Mouse (Mus musculus) liver, embryonic 14.5 days (tissue): ENCODE measurements around the gene Saxo1. TPM values are rescaled to one million over a fixed set of nuclear protein-coding genes. Genes with fewer than 3 reads are reported as not detected.

ENCODE experiments used
- ATAC-seq: fragments of 200-750 bp; cut with Nextera tagmentation; 2 replicates; pipeline ENCODE4 v1.8.0; 2017; ENCODE audit warnings: moderate number of reproducible peaks, mild to moderate bottlenecking, moderate library complexity; ENCODE audit not compliant: insufficient read depth
- DNase-seq, 3 experiments: peaks; one replicate each; pipeline ENCODE4 v3.0.0-alpha.2; 2012 to 2013; ENCODE audit warnings: low read depth in 3 of 3, low spot score in 3 of 3
- H3K27ac ChIP-seq: fragments of 300-500 bp; sonication (generic); 2 replicates; pipeline ENCODE4 v1.5.1; 2014; ENCODE audit warnings: moderate library complexity, mild to moderate bottlenecking, control low read depth, inconsistent platforms
- H3K27me3 ChIP-seq: fragments of 300-500 bp; sonication (generic); 2 replicates; pipeline ENCODE4 v1.6.1; 2014; ENCODE audit warnings: mild to moderate bottlenecking, low read length, moderate library complexity; ENCODE audit not compliant: control insufficient read depth, insufficient read depth
- H3K36me3 ChIP-seq: fragments of 300-500 bp; sonication (generic); replicated peaks from 2 replicates; pipeline ENCODE4 v1.6.1; 2014; ENCODE audit warnings: low read depth; ENCODE audit not compliant: control insufficient read depth, insufficient read depth
- H3K4me1 ChIP-seq, 2 experiments: fragments of 200-500 bp in 1 of 2; fragments of 300-500 bp in 1 of 2; sonication (generic) in 1 of 2; replicated peaks; 2 replicates each; pipeline ENCODE4 v1.6.1; 2012 to 2014; ENCODE audit warnings: antibody characterized with exemption in 1 of 2, inconsistent platforms in 1 of 2, low read length in 1 of 2; ENCODE audit not compliant: control insufficient read depth in 2 of 2, insufficient read depth in 2 of 2
- H3K4me2 ChIP-seq: fragments of 300-500 bp; sonication (generic); 2 replicates; pipeline ENCODE4 v1.6.1; 2014; ENCODE audit warnings: low read depth, mild to moderate bottlenecking, control low read depth, moderate library complexity
- H3K4me3 ChIP-seq, 2 experiments: fragments of 200-500 bp in 1 of 2; fragments of 300-500 bp in 1 of 2; sonication (generic) in 1 of 2; 2 replicates each; pipeline ENCODE4 v1.5.1; 2012 to 2014; ENCODE audit warnings: low read depth in 2 of 2, low read length in 2 of 2, mild to moderate bottlenecking in 2 of 2, control low read depth in 1 of 2, inconsistent platforms in 1 of 2, moderate library complexity in 1 of 2; ENCODE audit not compliant: insufficient read depth in 1 of 2
- H3K9ac ChIP-seq: fragments of 300-500 bp; sonication (generic); replicated peaks from 2 replicates; pipeline ENCODE4 v1.6.1; 2014; ENCODE audit warnings: mild to moderate bottlenecking, control low read depth, moderate library complexity
- H3K9me3 ChIP-seq: fragments of 300-500 bp; sonication (generic); 2 replicates; pipeline ENCODE4 v1.6.1; 2016; ENCODE audit warnings: low read length, mixed read lengths; ENCODE audit not compliant: control insufficient read depth
- CTCF ChIP-seq: IDR thresholded peaks from 2 replicates; pipeline ENCODE4 v1.5.1; 2016; ENCODE audit warnings: antibody characterized with exemption, low read depth, control low read depth
- EP300 ChIP-seq: IDR thresholded peaks from 2 replicates; pipeline ENCODE4 v1.6.1; 2016; ENCODE audit warnings: antibody characterized with exemption, low read depth
- WGBS: fragments of 180-500 bp; shearing (Covaris S2); extraction: QIAGEN DNeasy Blood & Tissue Kit; methylation state at CpG from one replicate; pipeline ENCODE4 v1.1.7; 2014; ENCODE audit not compliant: insufficient replicate concordance; 5-methylcytosine and 5-hydroxymethylcytosine counted together
- polyA plus RNA-seq, 2 experiments: library from polyadenylated mRNA; depleted of rRNA in 1 of 2; stranded (reverse) in 1 of 2; unstranded in 1 of 2; fragments of >200 nt; fragmentation: Nextera tagmentation in 1 of 2; extraction: Ambion mirVana in 1 of 2; gene quantifications; 2 replicates each; pipeline versions ENCODE4 v1.2.1 to v1.2.3; 2012 to 2014

Saxo1 gene
- polyA plus RNA-seq, 2 experiments, result not detected

GRCm38 (mm10) chr4:86533406-86534090 is 24.6 kb downstream of the Saxo1 start:
- Histone ChIP-seq H3K9ac (no peak overlapping the region), H3K27ac (no peak overlapping the region), H3K4me2 (no peak overlapping the region), H3K27me3 (no peaks in the 10 kb centered on the region), H3K4me3 (no peak overlapping the region), H3K9me3 (no peaks in the 10 kb centered on the region), H3K4me1 (no peaks in the 10 kb centered on the region), H3K36me3 (no peaks in the 10 kb centered on the region)
- TF ChIP-seq EP300 (no peak), CTCF (no peak)
- ATAC-seq (no peak), DNase-seq (no peak)
- WGBS, result 70% methylated on average over 8 of the region's 8 CpGs

GRCm38 (mm10) chr4:86529161-86529560 is 29.0 kb downstream of the Saxo1 start:
- WGBS, result 56% methylated on average over 6 of the region's 6 CpGs
- DNase-seq (no peak), ATAC-seq (no peak)
- Histone ChIP-seq H3K36me3 (no peaks in the 10 kb centered on the region), H3K27me3 (no peaks in the 10 kb centered on the region), H3K9ac (no peak overlapping the region), H3K4me2 (no peak overlapping the region), H3K27ac (no peak overlapping the region), H3K4me3 (no peak overlapping the region), H3K4me1 (no peaks in the 10 kb centered on the region), H3K9me3 (no peaks in the 10 kb centered on the region)
- TF ChIP-seq EP300, result no peak
- no peak for TF ChIP-seq CTCF

GRCm38 (mm10) chr4:86527162-86528136 is 30.7 kb downstream of the Saxo1 start:
- no peak for DNase-seq
- no peak overlapping the region for H3K9ac ChIP-seq
- H3K4me3 ChIP-seq, result no peak overlapping the region
- no peak overlapping the region for H3K4me2 ChIP-seq
- TF ChIP-seq CTCF (no peak), EP300 (no peak)
- no peaks in the 10 kb centered on the region for H3K4me1 ChIP-seq
- no peak for ATAC-seq
- no peaks in the 10 kb centered on the region for H3K27me3 ChIP-seq
- no peaks in the 10 kb centered on the region for H3K36me3 ChIP-seq
- no peaks in the 10 kb centered on the region for H3K9me3 ChIP-seq
- H3K27ac ChIP-seq, result no peak overlapping the region
- 62% methylated on average over 11 of the region's 11 CpGs for WGBS

GRCm38 (mm10) chr4:86524483-86524882 is 33.6 kb downstream of the Saxo1 start:
- Histone ChIP-seq H3K4me1 (no peaks in the 10 kb centered on the region), H3K4me2 (no peak overlapping the region), H3K27me3 (no peaks in the 10 kb centered on the region), H3K4me3 (no peak overlapping the region), H3K9me3 (no peaks in the 10 kb centered on the region), H3K27ac (no peak overlapping the region), H3K36me3 (no peaks in the 10 kb centered on the region), H3K9ac (no peak overlapping the region)
- DNase-seq (no peak), ATAC-seq (no peak)
- WGBS, result 69% methylated on average over 1 of the region's 1 CpGs
- TF ChIP-seq CTCF, result no peak
- TF ChIP-seq EP300, result no peak

GRCm38 (mm10) chr4:86523771-86524170 is 34.4 kb downstream of the Saxo1 start:
- no peak overlapping the region for H3K4me3 ChIP-seq
- no peaks in the 10 kb centered on the region for H3K4me1 ChIP-seq
- DNase-seq (no peak), ATAC-seq (no peak)
- H3K9ac ChIP-seq, result no peak overlapping the region
- 49% methylated on average over 5 of the region's 5 CpGs for WGBS
- H3K27ac ChIP-seq, result no peak overlapping the region
- no peak for TF ChIP-seq EP300
- no peak for TF ChIP-seq CTCF
- H3K36me3 ChIP-seq, result no peaks in the 10 kb centered on the region
- no peaks in the 10 kb centered on the region for H3K27me3 ChIP-seq
- H3K9me3 ChIP-seq, result no peaks in the 10 kb centered on the region
- no peak overlapping the region for H3K4me2 ChIP-seq
